Mouse (Mus musculus): ENCODE measurements at regions not wholly inside any gene's neighbourhood (a gene's known extent, or its start where the extent isn't known, plus 50 kb on each side); places are given as distances from the start of the nearest gene placed in this dataset.

DNA sequence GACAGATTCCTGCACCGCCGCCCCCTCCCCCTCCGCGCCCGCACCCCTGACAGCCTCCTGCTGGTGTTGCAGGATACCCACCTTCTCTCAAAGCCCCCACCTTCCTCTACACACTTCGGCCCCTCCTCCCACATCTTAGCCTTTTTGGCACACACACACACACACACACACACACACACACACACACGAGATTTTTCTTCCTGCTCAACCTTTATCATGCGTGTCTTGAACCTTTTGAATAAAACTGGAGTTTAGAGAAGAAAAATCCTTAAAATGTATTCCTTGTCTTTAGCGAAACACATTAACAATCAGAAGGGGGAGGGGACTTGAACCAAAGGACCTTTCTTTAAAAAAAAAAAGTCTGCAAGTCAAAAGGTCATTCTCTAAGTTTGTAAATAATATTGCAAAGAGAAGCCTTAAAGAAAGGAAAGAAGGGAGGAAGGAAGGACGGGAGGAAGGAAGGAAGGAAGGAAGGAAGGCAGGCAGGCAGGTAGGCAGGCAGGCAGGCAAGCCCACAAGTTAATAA, 227.7 kb downstream of the Mef2c start:
- DNase-seq (ENCODE audit: extremely low spot score in 1 of 2, low spot score in 2 of 2), result no peak
- Histone ChIP-seq H3K27ac (peak overlapping the region; percentile 99), H3K4me3 (peak overlapping the region; percentile 83)
- intact Hi-C loops (cut with DNase I), result no loop called here
- no peak for TF ChIP-seq CTCF (IDR thresholded peaks at IDR 0.05)

DNA sequence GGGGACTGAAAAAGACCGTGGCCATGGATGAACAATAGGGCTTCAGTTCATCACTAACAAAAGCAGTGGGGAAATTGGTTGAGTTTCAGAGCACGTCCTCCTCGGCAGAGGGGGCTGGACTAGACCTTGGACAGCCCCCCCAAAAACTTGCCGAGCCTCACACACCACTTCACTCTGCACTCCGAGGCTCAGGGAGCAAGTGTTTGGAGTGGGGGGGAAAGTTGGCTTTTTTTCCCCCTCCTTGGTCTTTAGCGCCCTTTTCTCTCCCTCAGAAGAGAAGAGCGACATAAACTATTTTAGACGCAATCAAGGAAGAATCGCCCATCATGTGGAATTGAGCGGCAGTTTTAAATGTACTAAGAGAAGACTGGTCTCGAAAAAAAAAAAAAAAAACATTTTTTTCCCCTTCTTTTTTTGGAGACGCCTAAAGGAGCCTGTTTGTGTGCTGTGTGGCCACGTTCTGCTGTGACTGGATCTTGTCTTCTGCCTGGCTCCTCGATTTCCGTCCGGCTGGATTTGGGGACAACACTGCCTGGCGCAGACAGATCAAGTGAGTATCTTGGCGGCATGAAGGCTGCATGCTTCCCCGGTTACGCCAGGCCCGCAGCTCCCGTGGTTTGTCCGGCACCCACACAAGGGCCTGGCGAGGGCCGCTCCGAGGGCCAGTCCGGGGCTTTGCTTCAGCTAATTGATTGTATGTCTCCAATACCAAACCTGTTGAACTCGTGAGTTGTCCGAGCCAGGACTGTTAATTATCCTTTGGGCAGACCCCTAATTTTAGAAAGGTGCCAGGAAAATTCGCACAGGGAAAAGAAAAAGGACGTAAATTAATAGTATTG, 228.7 kb downstream of the Mef2c start:
- no peak for TF ChIP-seq CTCF (IDR thresholded peaks at IDR 0.05)
- H3K4me3 ChIP-seq, result peak overlapping the region; percentile 83
- intact Hi-C loops (cut with DNase I), result no loop called here
- H3K27ac ChIP-seq, result peak overlapping the region; percentile 80
- peak; percentile 56 to 65 for DNase-seq (ENCODE audit: extremely low spot score in 1 of 2, low spot score in 2 of 2)

DNA sequence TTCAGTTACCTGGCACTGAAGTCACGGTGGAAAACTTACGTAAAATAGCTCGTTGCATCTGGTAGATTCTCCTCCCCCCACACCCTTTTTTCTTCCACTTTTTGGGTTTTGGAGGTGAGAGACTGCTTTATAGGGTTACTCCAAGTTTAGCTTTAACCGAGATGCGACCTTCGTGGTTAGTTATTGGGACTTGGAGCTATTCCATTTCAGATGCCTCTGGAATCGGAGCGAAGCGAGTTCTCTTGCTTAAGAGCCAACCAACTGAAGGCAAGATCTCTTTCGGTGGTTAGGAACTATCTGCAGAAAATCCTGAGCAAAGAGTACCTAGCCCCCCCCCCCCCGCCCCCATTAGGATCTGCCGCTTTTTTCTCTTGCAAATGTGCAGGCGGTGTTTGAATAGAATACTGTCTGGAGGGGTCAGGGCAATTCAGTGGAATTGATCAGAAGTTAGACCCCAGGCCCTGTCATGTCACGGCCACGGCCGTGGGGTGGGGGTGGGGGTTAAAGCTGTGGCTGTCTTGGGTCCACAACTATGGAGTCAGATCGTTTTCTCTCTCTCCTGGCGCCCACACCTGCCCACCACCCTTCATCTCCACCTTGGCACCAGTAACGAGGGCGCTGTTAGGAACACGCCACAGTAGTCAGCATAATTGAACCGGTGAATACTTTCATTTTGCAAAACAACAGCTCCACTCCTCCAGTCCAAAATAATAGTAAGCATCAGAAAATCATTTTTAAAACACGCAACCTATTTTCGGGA, 229.6 kb downstream of the Mef2c start:
- DNase-seq (ENCODE audit: extremely low spot score in 1 of 2, low spot score in 2 of 2), result peak in 1 of 2 experiments; percentile 19
- Histone ChIP-seq H3K4me3 (peak overlapping the region; percentile 83), H3K27ac (peak overlapping the region; percentile 80)
- intact Hi-C loops (cut with DNase I), result no loop called here
- no peak for TF ChIP-seq CTCF (IDR thresholded peaks at IDR 0.05)

DNA sequence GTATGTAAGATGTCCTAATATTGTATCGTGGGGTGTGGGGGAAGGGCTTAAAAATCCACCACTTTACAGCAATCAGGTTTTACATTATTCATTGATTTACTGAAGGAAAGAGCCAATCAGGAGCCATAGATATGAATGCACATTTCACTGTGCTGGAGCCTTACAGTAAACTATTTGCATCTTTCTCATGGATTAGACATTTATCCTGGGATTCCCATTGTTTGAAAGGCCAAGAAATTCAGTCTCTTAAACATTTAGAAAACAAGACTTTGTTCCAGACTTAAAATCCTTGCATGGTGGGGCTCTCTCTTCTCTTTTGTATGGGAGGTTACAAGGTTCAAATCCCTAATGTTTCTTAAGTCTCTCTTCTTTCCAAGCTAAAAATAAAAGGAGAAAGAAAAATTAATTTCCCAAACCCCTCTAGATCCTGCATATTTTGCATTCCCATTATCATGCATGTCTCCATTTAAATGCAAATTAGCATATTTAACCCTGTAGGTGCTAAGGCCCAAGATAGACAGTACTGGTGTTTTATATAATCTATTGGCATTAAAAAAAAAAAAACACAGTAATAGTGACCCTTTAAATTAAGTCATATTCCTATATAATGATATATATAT, 230.3 kb downstream of the Mef2c start:
- intact Hi-C loops (cut with DNase I), result no loop called here
- no peak for TF ChIP-seq CTCF (IDR thresholded peaks at IDR 0.05)
- Histone ChIP-seq H3K4me3 (peak overlapping the region; percentile 83), H3K27ac (peak overlapping the region; percentile 80)
- peak in 1 of 2 experiments; percentile 2 for DNase-seq (ENCODE audit: extremely low spot score in 1 of 2, low spot score in 2 of 2)

DNA sequence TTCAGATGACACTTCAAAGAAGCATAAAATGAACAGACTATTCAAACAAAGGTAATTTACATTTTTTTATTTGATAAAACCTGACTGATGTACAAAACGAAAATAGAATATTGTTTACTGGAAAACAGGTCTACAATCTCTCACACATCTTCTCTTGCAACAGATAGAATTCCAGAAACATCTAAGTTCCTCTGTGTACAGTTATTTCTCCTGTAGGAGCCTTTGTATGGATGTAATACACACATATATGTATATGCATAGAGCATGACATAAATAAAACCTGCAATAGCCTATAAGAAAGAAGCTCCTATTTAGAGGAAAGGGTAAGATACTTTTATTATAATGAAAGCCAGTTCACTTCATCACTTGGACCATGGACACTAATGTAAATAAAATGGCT, 230.8 kb downstream of the Mef2c start:
- intact Hi-C loops (cut with DNase I), result no loop called here
- TF ChIP-seq CTCF (IDR thresholded peaks at IDR 0.05), result no peak
- DNase-seq (ENCODE audit: extremely low spot score in 1 of 2, low spot score in 2 of 2), result no peak
- H3K4me3 ChIP-seq, result peak overlapping the region; percentile 83
- peak overlapping the region; percentile 80 for H3K27ac ChIP-seq

DNA sequence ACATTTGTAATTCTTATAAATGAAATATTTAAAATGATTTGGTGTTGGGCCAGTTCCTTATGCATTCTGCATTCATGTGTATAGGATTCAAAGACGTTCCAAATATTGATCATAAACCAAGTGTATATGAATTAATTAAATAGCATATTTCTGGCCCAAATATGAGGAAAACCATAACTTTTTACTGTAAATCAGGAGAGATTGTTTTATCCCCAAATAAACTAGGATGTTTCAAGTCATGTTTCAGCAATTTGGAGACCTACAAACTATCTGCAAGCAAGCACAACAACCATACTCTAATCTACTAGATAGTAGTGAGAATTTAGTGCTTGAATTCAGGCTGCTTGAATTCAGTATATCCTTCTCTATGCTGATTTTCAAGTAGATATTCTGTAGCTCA, 231.3 kb downstream of the Mef2c start:
- Histone ChIP-seq H3K27ac (peak overlapping the region; percentile 80), H3K4me3 (peak overlapping the region; percentile 83)
- intact Hi-C loops (cut with DNase I), result no loop called here
- no peak for TF ChIP-seq CTCF (IDR thresholded peaks at IDR 0.05)
- DNase-seq (ENCODE audit: extremely low spot score in 1 of 2, low spot score in 2 of 2), result no peak

DNA sequence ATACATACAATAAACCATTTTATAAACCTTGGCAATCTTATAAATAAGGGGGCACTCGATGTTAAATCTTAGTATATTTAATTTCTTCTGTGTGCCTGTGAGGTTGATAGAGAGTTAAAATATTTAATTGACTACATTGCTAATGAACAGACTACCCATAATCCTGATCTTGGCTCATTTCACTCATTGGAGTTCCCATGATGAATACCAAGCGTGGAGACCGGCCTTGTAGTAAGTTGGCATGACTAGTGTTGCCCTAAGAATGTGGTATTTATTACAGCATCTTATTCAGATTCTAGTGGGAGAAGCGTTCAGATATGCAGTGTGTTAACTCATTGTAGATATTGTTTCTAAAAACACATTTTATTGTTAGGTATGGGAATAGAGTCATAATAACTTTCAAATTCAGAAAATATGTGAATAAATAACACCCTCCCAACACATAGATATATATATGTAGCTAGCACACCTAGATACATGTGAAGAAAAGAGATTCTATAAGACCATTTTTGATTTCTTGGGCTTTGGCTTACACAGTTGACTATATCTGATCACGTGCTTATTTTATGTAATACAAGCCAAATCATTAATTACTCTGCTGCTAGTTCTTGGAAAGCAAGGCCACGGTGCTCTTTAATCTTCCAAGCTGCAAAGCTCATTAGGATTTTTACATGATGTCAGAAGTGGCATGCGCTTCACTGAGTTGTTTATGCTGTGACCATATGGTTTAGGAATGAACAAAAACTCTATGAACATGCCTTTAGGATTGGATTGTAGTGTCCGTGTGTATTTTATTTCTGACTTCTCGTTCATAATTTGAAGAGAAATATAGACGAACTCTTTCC, 232.0 kb downstream of the Mef2c start:
- TF ChIP-seq CTCF (IDR thresholded peaks at IDR 0.05), result no peak
- DNase-seq (ENCODE audit: extremely low spot score in 1 of 2, low spot score in 2 of 2), result peak in 1 of 2 experiments; percentile 8
- Histone ChIP-seq H3K4me3 (peak overlapping the region; percentile 83), H3K27ac (peak overlapping the region; percentile 80)
- intact Hi-C loops (cut with DNase I), result no loop called here

DNA sequence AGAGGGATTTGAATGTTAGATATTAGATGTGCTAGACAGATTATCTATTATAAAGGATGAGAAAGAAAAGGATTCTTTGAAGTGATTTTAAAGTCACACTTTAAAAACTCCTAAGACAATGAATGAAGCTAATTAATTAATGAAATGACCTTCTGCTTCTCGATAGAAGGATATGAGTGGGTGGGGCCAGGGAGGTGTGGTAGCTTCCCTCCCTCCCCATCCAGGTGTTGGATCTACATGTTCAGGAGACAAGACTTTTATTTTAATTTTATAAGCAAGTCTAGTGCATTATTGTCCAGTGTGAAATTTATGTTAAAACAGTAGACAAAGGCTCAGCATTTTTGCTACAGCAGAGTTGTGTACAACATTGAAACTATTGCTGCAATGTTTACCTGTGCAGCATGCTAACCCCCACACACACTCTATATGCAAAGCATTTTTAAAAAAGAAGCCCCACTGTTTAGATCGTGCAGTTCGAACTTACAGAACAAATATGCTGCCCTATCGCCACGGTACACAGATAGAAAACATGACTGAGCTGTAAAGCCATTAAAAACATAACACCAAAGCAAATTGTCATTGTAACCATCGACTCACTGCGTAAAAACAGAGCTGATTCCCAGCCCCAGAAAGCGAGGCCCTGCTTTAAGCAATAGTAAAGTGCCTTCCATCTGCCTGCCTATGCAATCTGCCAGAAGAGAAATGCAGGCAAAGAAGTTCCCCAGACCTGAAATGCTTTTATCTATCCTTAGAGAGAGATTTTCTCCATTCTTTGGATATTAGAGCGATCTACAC, 233.4 kb downstream of the Mef2c start:
- DNase-seq (ENCODE audit: extremely low spot score in 1 of 2, low spot score in 2 of 2), result no peak
- TF ChIP-seq CTCF (IDR thresholded peaks at IDR 0.05), result no peak

DNA sequence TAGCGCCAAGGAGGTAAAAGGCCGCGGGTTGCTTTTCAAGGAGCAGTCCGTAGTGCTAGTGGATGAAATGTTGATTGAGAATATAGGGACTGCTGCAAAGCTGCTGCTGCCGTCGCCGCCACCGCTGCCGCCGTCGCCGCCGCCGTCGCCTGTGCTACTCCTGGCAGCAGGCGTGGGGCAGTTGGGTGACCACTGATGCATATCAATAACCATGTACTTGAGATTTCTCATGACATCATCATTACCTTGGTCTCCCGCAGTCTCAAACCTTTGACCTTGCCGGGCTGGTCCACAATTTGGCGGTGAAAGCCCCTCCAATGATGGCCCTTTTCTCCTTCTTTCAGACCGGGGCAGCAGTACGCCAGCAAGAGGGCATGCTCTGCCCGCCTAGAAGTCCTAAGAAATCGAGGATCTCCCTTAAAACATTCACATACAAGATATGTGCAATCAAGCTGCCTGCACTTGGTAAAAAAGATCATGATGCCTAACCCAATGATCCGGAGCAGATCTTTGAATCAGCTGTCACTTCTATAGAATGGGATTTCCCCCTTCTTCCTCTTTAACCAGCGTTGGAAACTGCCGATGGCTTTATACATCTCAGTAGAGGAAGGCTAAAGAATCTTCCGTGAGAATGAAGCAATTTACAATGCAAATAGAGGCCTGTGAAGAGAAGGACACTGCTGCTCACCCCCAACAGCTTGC, 234.1 kb downstream of the Mef2c start:
- Histone ChIP-seq H3K27ac (peak overlapping the region; percentile 80), H3K4me3 (peak overlapping the region; percentile 83)
- intact Hi-C loops (cut with DNase I), result loop anchor here (2.0 kb wide), 3 partner anchors 249 to 611 kb away; no protein-coding TSS in a partner anchor
- peak in 1 of 2 experiments; percentile 17 for DNase-seq (ENCODE audit: extremely low spot score in 1 of 2, low spot score in 2 of 2)
- no peak for TF ChIP-seq CTCF (IDR thresholded peaks at IDR 0.05)

More for the DNA sequence above, 233.4 kb downstream of the Mef2c start:
- peak overlapping the region; percentile 83 for H3K4me3 ChIP-seq
- peak overlapping the region; percentile 80 for H3K27ac ChIP-seq
- intact Hi-C loops (cut with DNase I), result no loop called here
